Mouse (Mus musculus) c-Kit-positive CD71-positive TER-119-negative erythroid progenitor cells, embryonic 14.5 days (primary cell): ENCODE measurements around the gene Chchd1.
"Not testable (repeated sequence)": the region's sequence is repeated elsewhere in the genome, so short reads cannot be mapped to it uniquely, and the experiment has no call there.

ENCODE experiments used
- DNase-seq: peaks from one replicate; pipeline ENCODE4 v3.0.0-alpha.2; 2013; ENCODE audit warnings: low read depth

The Chchd1 gene

DNA sequence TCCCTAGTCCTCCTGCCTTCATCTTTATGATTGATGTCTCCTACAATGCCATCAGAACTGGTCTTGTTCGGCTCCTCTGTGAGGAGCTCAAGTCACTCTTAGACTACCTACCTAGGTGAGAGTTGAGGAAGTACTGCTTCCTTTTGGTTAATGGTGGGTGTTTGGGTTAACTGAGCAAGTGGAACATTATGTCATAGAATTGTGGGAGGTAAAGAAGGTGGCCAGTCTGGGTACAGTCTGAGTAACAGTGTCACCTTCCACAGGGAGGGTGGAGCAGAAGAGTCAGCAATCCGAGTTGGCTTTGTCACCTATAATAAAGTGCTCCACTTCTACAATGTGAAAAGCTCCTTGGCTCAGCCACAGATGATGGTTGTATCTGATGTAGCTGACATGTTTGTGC lies 13.8 kb upstream of the Chchd1 start:
- DNase-seq: no peak

DNA sequence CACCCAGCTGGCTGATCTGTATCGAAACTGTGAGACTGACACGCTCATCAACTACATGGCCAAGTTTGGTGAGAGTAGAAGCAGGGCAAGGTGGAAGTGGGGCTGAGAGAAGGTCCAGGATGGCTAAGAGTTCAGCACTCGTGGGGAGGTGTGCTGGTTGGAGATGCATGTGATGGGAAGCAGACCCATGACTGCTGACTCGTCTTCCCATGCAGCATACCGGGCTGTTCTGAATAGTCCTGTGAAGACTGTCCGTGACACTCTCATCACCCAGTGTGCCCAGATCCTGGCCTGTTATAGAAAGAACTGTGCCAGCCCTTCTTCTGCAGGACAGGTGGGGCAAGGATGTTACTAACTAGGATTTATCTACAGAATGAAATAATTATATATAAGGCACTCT lies 11.0 kb upstream of the Chchd1 start:
- no peak for DNase-seq

DNA sequence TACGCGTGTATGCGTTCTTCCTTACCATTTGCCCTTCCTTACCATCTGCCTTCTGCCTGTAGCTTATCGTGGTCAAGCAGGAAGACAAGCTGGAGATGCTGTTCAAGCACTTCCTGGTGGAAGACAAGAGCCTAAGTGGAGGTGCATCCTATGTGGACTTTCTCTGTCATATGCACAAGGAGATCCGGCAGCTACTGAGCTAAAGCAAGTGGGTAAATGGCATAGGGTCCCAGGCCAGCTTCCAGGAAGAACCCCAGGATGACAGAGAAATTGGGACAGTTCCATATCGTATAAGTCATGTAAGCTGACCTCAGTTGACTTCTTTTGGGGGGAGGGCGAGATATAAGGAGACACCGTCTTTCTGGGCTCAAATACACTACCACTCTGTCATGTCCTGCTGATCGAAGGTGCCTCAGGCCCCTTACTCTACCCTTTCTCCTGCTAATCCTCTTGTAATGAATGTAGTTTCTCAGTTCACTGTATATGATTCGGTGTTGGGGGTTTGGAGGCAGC lies 9.2 kb upstream of the Chchd1 start:
- DNase-seq: no peak

DNA sequence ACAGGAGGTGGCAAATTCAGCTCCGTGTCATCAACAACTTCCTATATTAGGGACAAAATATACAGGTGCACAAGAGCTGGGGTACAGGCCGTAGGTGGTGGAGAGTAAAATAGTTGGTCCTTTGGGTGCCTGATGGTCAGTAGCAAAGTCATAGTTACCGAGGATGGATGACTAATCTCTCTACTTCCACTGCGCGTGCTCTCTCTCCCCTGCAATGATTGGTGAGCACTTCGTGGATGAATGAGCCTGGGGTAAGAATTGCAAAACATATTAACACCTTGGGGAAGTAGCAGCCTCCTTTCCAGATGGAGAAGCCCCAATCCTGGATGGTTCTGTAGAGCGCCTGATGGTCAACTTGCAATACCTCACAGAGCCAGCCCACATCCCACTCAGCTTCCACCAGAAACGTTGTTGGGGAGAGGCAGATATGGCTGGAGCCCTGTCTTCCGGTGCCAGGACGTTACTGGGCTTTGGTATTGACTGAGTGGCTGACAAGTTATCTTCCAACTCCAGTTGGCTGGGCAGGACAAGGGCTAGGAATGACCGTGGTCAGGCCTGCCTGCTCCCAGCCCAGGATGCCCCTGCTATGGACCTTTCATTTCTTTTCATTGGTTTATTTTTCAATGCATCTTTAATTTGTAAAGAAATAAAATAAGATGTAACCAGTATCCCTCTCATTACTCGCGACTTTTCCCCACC lies 8.5 kb upstream of the Chchd1 start:
- DNase-seq: no peak

DNA sequence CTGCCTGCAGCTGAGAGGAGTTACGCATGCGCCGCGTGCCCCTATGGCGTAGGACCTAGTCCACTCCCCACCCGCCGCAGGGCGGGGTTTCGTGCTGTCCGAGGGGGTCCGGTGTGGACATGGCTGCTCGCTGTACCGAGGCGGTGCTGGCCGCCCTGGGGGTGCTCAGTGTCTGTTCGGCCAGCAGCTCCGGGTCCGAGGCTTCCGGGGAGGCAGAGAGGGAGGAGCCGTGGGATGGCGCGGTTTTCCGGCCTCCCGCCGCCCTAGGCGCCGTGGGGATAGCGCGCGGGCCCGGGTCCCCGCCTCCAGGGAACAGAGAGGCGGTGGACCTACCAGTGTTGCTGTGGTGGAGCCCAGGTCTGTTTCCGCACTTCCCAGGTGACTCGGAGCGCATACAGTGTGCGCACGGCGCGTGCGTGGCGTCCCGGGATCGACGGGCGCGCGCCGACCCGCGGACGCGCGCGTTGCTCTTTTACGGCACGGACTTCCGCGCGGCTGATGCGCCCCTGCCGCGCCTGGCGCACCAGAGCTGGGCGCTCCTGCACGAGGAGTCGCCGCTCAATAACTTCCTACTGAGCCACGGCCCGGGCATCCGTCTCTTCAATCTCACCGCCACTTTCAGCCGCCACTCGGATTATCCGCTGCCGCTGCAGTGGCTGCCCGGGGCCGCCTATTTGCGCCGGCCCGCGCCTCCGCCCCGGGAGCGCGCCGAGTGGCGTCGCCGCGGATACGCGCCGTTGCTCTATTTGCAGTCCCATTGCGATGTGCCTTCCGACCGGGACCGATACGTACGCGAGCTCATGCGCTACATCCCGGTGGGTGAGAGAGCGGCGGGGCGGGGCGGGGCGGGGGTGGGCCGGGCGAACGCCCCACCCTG lies 7.7 kb upstream of the Chchd1 start, which contains the start of gene Fut11:
Fut11 (plus strand) TSS at position 85 of the 877 bp plus-strand sequence.
- DNase-seq: peak; percentile 74

DNA sequence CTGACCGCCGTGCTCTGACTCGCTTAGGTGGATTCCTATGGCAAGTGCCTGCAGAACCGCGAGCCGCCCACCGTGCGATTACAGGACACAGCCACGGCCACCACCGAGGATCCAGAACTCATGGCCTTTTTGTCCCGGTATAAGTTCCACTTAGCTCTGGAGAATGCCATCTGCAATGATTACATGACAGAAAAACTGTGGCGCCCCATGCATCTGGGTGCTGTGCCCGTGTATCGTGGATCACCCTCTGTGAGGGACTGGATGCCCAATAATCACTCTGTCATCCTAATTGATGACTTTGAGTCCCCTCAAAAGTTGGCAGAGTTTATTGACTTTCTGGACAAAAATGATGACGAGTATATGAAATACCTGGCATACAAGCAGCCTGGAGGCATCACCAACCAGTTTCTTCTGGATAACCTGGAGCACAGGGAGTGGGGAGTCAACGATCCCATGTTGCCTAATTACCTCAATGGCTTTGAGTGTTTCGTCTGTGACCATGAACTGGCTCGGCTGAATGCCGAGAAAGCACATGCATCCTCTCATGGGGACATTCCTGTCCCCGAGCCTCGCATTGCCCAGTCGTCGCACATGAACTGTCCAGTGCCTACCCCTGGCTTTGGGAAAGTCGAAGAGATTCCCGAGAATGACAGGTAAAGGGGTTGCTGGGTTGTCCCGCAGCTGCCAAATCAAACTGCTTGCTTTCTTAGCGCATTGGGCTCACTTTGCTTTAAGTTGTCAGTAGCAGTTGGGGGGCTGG lies 6.9 kb upstream of the Chchd1 start:
- no peak for DNase-seq

DNA sequence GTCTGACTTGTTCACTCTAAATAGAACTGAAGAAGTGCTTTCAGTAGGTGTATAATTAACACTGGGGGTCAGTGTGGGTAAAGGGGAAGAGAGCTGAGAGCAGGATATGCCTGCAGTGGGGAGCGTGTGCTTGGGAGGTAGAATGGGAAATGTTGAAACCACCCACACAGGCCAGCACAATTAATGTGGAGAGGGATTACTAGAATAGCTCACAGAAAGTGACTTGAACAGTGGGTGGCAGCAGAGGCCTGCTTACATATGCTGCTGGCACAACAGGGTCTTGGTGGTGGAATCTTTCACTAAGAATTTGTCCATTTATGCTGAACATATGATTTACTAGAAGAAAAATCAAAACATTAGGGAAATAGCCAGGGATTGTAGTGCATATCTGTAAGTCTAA lies 5.8 kb upstream of the Chchd1 start:
- DNase-seq: no peak

DNA sequence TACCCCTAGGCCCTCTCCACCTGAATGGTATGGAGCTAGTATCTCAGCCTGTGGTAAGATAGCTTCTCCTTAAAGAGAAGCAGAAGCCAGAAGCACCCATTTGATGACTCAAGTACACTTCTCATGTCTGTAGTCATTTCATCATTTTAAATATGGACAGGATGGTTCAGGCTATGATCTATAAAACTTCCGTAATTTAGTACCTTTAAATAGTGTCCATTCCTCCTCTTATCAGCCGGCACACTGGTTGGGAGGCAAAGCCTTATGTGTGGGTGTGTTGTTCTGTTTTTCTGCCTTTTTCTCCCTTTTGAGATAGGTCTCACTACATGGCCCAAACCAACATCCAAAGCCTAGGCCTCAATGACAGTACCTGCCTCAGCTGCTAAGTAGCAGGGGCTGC lies 4.3 kb upstream of the Chchd1 start:
- DNase-seq: no peak

DNA sequence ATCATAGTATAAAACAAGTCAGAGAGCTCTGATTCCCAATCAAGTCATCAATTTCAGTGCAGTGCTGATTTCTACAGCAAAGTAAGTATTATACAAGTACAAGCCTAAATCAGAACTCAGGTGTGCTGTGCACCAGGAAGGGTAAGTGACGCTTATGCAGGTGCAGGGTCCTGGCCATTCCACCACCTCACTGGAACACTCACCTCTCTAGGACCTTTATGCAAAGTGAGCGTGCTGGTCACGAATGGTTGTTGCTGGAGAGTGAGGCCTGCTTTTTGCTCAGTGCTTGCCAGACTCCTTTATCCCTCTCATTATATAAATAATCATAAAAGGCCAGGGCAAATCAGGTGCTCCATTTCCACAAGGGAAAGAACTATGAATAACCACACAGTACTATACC lies 2.4 kb upstream of the Chchd1 start:
- no peak for DNase-seq

DNA sequence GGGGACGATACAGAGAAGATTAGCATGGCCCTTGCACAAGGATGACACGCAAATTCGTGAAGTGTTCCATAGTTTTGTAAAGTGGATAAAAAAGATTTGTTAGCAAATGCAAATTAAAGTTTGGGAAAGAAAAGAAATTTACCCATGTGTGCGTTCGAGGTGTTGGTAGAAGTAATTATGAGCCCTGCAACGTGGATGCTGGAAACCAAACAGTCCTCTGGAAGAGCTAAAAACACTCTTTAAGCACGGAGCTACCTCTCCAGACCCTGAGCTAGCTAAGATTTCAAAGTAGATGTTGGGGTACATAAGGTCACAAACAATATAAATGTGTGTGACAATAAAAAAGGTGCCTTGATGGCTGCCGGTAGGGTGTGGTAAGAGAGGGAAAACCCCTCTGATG lies 1.3 kb upstream of the Chchd1 start:
- no peak for DNase-seq

DNA sequence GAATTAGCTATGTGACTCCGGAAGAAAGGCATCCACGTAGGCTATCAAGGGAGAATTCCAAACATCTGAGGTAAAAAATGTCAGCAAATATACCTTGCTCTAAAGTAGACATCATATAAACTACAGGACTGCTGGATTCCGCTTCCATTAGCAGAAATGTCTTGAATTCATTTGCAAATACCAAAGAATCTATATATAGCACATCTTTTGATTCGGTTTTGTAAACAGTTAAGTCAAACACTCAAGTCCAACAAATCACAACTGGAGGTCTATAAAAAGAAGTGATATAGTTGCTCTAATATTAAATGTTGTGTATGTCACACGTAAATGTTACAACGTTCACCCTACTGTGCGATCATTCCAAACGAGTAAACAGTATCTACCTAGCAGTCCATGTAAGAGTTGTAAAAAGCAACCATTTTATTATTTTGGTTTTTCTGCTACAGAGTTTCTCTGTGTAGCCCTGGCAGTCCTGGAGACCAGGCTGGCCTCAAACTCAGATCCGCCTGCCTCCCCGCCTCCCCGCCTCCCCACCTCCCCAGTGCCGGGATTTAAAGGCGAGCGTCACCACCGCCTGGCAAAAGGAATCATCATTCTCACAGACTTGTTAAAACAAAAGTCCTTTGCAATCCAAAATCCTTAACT lies 588 bp upstream of the Chchd1 start:
- no peak for DNase-seq

DNA sequence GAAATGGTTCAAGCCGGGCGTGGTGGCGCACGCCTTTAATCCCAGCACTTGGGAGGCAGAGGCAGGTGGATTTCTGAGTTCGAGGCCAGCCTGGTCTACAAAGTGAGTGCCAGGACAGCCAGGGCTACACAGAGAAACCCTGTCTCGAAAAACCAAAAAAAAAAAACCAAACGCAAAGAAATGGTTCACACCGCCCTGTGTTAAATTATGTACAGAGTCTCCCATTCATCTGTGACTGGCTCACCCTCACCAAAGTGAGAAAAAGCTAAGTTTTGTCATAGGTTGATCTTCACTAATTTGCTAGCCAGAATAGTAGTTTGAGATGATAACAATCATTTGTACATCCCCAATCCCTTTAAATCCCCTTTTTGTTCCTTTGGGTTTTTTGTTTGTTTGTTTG lies 655 bp downstream of the Chchd1 start:
- not testable (repeated sequence) for DNase-seq

DNA sequence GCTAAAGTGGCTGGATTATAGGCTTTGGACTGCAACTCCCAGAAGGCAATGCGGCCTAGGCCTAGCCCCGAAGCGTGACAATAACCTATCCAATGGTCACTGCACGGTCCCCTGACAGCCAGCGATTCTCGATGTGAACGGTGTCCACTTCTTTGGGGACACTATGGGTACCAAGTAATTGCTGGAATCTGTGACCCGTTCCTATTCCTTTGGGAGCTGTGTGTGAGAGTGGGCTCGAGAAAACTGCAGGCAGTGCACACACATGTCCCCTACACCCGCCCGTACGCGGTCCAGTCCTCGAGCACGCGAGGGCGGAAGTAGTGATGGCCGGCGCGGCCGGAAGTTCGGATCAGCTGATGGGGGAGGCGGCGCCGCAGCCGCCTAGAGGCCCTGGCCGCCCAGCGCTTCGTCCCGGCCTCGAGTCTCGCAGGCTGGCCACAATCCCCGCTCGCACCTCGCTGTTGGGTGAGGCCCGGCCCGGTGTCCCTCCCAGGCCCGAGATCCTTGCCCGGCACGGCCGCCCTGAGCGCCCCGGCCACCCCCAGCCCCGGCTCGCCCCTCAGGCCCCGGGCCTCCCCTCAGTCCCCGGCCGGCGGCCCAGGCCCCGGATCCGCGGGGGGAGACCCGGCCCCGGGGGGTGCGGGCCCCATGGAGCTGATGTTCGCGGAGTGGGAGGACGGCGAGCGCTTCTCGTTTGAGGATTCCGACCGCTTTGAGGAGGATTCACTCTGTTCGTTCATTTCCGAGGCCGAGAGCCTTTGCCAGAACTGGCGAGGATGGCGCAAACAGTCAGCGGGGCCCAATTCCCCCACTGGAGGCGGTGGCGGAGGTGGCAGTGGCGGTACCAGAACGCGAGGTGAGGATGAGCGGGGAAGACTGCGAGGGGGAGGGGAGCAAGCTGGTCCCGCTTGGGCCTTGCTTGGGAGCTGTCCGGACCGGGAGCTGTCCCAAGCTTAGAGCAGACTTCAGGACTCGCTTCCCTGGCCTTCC lies 4.7 kb downstream of the Chchd1 start, which contains the start of gene Zswim8:
Zswim8 (plus strand) TSS at position 352 of the 990 bp plus-strand sequence.
- peak; percentile 61 for DNase-seq

DNA sequence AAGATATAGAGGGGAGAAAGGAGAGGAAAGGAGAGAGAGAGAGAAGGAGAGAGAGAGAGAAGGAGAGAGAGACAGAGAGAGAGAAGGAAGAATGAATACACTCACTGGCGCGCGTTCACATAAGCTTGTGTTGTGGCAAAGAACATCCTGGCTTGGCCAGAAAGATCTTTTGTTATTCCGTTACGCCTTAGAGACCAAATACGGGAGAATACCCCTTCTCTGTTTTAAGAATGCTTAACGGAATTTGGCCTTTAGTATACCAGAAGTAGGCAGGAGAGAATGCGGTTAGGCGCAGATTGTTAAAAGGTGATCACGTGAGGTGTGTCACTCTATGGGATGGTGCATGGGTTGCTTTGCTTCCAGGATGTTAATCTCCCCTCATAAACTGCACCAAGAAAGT lies 5.4 kb downstream of the Chchd1 start:
- DNase-seq: no peak

DNA sequence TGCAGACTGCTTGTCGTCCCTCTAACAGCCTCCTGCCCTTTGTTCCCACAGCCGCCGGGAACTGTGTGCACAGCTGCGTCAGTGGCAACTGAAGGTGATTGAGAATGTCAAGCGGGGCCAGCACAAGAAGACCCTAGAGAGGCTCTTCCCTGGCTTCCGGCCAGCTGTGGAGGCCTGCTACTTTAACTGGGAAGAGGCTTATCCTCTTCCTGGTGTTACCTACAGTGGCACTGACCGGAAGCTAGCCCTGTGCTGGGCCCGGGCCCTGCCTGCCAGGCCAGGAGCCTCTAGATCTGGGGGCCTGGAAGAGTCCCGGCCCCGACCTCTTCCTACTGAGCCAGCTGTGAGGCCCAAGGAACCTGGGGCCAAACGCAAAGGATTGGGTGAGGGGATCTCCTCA lies 11.0 kb downstream of the Chchd1 start:
- DNase-seq: no peak

DNA sequence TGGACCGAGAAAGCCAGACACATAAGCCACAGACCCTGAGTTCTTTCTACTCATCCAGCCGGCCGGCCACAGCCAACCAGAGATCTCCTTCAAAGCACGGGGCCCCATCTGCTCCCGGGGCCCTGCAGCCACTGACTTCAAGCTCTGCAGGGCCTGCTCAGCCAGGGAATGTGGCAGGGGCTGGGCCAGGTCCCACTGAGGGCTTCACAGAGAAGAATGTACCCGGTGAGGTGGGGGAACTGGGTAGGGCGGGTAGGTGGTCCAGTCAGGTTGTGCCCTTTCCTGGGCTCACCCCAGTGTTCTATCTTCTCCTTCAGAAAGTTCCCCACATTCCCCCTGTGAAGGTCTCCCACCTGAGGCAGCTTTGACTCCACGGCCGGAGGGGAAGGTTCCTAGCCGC lies 15.6 kb downstream of the Chchd1 start:
- DNase-seq: no peak

DNA sequence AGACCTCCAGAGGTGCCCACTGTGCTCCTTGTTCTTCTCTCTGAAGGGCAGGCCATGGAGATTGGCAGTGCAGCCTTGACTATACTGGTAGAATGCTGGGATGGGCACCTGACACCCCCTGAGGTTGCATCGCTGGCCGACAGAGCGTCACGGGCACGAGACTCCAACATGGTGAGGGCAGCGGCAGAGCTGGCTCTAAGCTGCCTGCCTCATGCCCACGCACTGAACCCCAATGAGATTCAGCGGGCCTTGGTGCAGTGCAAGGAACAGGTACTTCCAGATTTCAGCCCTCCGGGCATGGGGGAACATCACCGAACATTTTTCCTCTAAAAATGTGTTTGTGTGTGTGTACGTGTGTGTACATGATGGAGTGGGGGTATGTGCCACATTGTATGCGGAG lies 17.0 kb downstream of the Chchd1 start:
- DNase-seq: no peak

DNA sequence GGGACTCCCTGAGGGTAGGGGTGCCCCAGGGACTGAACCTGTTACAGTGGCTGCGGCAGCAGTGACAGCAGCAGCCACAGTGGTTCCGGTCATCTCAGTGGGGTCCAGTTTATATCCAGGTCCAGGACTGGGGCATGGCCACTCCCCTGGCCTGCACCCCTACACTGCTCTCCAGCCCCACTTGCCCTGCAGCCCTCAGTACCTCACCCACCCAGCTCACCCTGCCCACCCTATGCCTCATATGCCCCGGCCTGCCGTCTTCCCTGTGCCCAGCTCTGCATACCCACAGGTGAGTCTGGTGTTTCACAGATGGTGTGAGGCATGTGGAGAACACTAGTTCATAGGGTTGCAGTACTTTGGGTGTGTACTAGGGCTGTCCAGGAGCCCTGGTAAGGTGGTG lies 18.6 kb downstream of the Chchd1 start:
- DNase-seq: no peak

DNA sequence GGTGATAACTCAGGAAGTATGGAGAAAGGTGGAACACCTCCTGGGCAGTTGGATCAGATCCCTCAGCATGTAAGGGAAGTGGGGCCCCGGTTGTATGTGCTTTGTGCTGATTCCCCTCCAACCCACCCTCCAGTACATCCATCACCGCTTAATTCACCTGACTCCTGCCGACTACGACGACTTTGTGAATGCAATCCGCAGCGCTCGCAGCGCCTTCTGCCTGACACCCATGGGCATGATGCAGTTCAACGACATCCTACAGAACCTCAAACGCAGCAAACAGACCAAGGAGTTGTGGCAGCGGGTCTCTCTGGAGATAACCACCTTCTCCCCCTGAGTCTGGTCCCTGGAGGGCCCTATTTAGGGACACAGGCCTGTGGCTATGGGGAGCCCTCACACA lies 20.2 kb downstream of the Chchd1 start:
- DNase-seq: no peak

DNA sequence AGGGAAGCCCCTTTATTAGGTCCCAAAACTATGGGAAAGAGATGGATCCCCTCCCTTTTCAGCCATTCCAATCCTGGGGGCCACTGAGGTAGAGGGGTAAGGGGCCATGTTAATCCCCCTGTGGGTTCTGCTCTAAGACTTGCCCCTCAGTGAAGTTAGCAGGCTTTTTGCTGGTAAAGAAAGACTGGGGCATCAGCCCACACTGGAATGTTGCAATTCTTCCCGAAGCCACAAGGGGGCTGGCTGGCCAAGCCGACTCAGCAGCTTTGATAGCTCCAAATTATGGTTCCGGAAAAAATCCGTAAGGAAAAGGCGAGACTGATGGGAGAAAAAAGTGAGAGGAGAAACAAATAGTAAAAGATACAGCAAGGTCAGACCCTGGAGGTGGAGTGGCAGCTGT lies 21.2 kb downstream of the Chchd1 start:
- no peak for DNase-seq
